Comparison of ENCODE assay signal across 8 mouse cellular contexts in genomic region chr17:84709403-84709851, GRCm38 (mm10). TPM values are rescaled to one million over a fixed set of nuclear protein-coding genes. Genes with fewer than 3 reads are reported as not detected.
A peak's percentile ranks its signal among the peaks of the same experiment; 100 is the strongest.
DNase-seq lines count a peak whose midpoint lies in the region; ATAC-seq and TF ChIP-seq lines count a peak whose summit lies in the region.

No protein-coding gene starts in this region.

- peaks cover 12% of the 10 kb centered on the region for H3K4me1 ChIP-seq in hindbrain, embryonic 14.5 days (replicated peaks; ENCODE audit: control insufficient read depth, insufficient read depth, low read length)
- no peaks in the 10 kb centered on the region for H3K4me1 ChIP-seq in stomach, postnatal 0 days (replicated peaks; ENCODE audit: control insufficient read depth, insufficient read depth)

- H3K4me3 ChIP-seq in hindbrain, embryonic 14.5 days (replicated peaks; ENCODE audit: low read length) = no peak overlapping the region
- no peak overlapping the region for H3K4me3 ChIP-seq in stomach, postnatal 0 days (ENCODE audit: low read depth, low read length)

- TF ChIP-seq EP300 in stomach, postnatal 0 days (optimal IDR thresholded peaks at IDR 0.05) = no peak

- peaks cover 16% of the 10 kb centered on the region; the same call in 1 of the 2 replicates for H3K36me3 ChIP-seq in hindbrain, embryonic 14.5 days (replicated peaks; ENCODE audit: control insufficient read depth, insufficient read depth)
- H3K36me3 ChIP-seq in stomach, postnatal 0 days (ENCODE audit: control insufficient read depth, insufficient read depth, low read length) = peaks cover 5% of the 10 kb centered on the region

- H3K9me3 ChIP-seq in hindbrain, embryonic 14.5 days (ENCODE audit: control insufficient read depth, low read length) = no peaks in the 10 kb centered on the region
- H3K9me3 ChIP-seq in stomach, postnatal 0 days (ENCODE audit: control insufficient read depth, low read length) = no peaks in the 10 kb centered on the region

- WGBS in hindbrain, embryonic 14.5 days = 26% methylated on average over 17 of the region's 17 CpGs
- 49% methylated on average over 17 of the region's 17 CpGs for WGBS in stomach, postnatal 0 days

- H3K27me3 ChIP-seq in hindbrain, embryonic 14.5 days (ENCODE audit: control insufficient read depth, insufficient read depth, low read length) = peaks cover 12% of the 10 kb centered on the region
- H3K27me3 ChIP-seq in stomach, postnatal 0 days (ENCODE audit: control insufficient read depth, insufficient read depth, low read length) = no peaks in the 10 kb centered on the region

- peak overlapping the region; percentile 27 for H3K4me2 ChIP-seq in hindbrain, embryonic 14.5 days (replicated peaks)
- H3K4me2 ChIP-seq in stomach, postnatal 0 days (replicated peaks; ENCODE audit: low read depth) = no peak overlapping the region

- H3K9ac ChIP-seq in hindbrain, embryonic 14.5 days = 0 out of 2 replicates have a peak overlapping the region, but pooled peaks have one; percentile 31
- H3K9ac ChIP-seq in stomach, postnatal 0 days (ENCODE audit: low read length) = no peak overlapping the region

- H3K27ac ChIP-seq in hindbrain, embryonic 14.5 days = peak overlapping the region; percentile 51
- peak overlapping the region; percentile 40; the same call in 1 of the 2 replicates for H3K27ac ChIP-seq in stomach, postnatal 0 days (replicated peaks)

- peak; percentile 10 for DNase-seq in urinary bladder, postnatal 14 days (ENCODE audit: low spot score)
- no peak for DNase-seq in urinary bladder, postnatal 10 days (ENCODE audit: low spot score)
- peak; percentile 70 for DNase-seq in hindbrain, embryonic 14.5 days (ENCODE audit: low spot score)
- peak; percentile 41 for DNase-seq in lung, postnatal 36 days
- DNase-seq in stomach, postnatal 0 days (ENCODE audit: low spot score) = peak; percentile 68
- no peak for DNase-seq in thymus, postnatal 25 days
- no peak for DNase-seq in thymus, postnatal 0 days (ENCODE audit: low spot score)

- ATAC-seq in hindbrain, embryonic 14.5 days (ENCODE audit: low FRiP score) = peak; percentile 73; the same call in 1 of the 2 replicates
- ATAC-seq in stomach, postnatal 0 days (ENCODE audit: low FRiP score, low TSS enrichment) = peak; percentile 60; the same call in 1 of the 2 replicates
- no peak for ATAC-seq in CD4-positive, CD25-positive, alpha-beta regulatory T cell, adult 4 months

- TF ChIP-seq CTCF in stomach, postnatal 0 days (IDR thresholded peaks at IDR 0.05; ENCODE audit: low read depth) = peak; percentile 44

RNA-seq across cellular contexts. Expression of gene Abcg5, which starts 26.6 kb away (rescaled TPM):
- polyA plus RNA-seq in hindbrain, embryonic 14.5 days (2014; fragmentation: Nextera tagmentation; extraction: Ambion mirVana) = 2.6 and 5.9 TPM in 2 replicates
- 0.82 and 1.7 TPM in 2 replicates for polyA plus RNA-seq in stomach, postnatal 0 days (2015; fragmentation: Nextera tagmentation; extraction: Ambion mirVana)
- polyA plus RNA-seq in CD4-positive, CD25-positive, alpha-beta regulatory T cell, adult 4 months (2017; shearing (Covaris generic)) = not detected
- 0.10 and 0.20 TPM in 2 replicates for polyA plus RNA-seq in thymus, postnatal 0 days (2015; fragmentation: Nextera tagmentation; extraction: Ambion mirVana)

RNA-seq across cellular contexts. Expression of gene Abcg8, which starts 33.3 kb away (rescaled TPM):
- 0.08 and 0.09 TPM in 2 replicates for polyA plus RNA-seq in hindbrain, embryonic 14.5 days (2014; fragmentation: Nextera tagmentation; extraction: Ambion mirVana)
- 0.08 and 0.13 TPM in 2 replicates for polyA plus RNA-seq in stomach, postnatal 0 days (2015; fragmentation: Nextera tagmentation; extraction: Ambion mirVana)
- polyA plus RNA-seq in CD4-positive, CD25-positive, alpha-beta regulatory T cell, adult 4 months (2017; shearing (Covaris generic)) = not detected
- 0.05 and 0.07 TPM in 2 replicates for polyA plus RNA-seq in thymus, postnatal 0 days (2015; fragmentation: Nextera tagmentation; extraction: Ambion mirVana)

Comparison
In these comparisons a context has a peak if more than half of its experiments do, and no peak if none do; other contexts are left out.
1. DNase-seq: peak in urinary bladder, postnatal 14 days (single experiment), hindbrain, embryonic 14.5 days (single experiment), lung, postnatal 36 days (single experiment) and stomach, postnatal 0 days (single experiment); none in urinary bladder, postnatal 10 days (single experiment), thymus, postnatal 25 days (single experiment) and thymus, postnatal 0 days (single experiment).